Mouse (Mus musculus) hindbrain, embryonic 11.5 days (tissue): ENCODE data around the gene Tgfbr1. TPM values are rescaled to one million over a fixed set of nuclear protein-coding genes. Genes with fewer than 3 reads are reported as not detected.

ENCODE experiments used
- ATAC-seq: fragments of 200-750 bp; cut with Nextera tagmentation; 2 replicates; pipeline ENCODE4 v1.8.0; 2017; ENCODE audit warnings: mild to moderate bottlenecking, moderate TSS enrichment, moderate library complexity; ENCODE audit not compliant: low FRiP score
- DNase-seq: peaks from one replicate; pipeline ENCODE4 v3.0.0-alpha.2; 2015; ENCODE audit warnings: low spot score
- H3K27ac ChIP-seq: fragments of 300-500 bp; sonication (generic); 2 replicates; pipeline ENCODE4 v1.5.1; 2014; ENCODE audit warnings: mild to moderate bottlenecking, low read depth, low read length
- H3K27me3 ChIP-seq: fragments of 300-500 bp; sonication (generic); 2 replicates; pipeline ENCODE4 v1.6.1; 2014; ENCODE audit warnings: mild to moderate bottlenecking, low read length, moderate library complexity, mixed read lengths; ENCODE audit not compliant: control insufficient read depth, insufficient read depth
- H3K36me3 ChIP-seq: fragments of 300-500 bp; sonication (generic); 2 replicates; pipeline ENCODE4 v1.6.1; 2014; ENCODE audit warnings: mild to moderate bottlenecking, low read length, moderate library complexity, mixed read lengths; ENCODE audit not compliant: control insufficient read depth, insufficient read depth
- H3K4me1 ChIP-seq: fragments of 300-500 bp; sonication (generic); replicated peaks from 2 replicates; pipeline ENCODE4 v1.6.1; 2014; ENCODE audit warnings: low read length, mixed read lengths; ENCODE audit not compliant: control insufficient read depth, insufficient read depth
- H3K4me2 ChIP-seq: fragments of 300-500 bp; sonication (generic); replicated peaks from 2 replicates; pipeline ENCODE4 v1.6.1; 2014; ENCODE audit warnings: mild to moderate bottlenecking, low read depth, low read length
- H3K4me3 ChIP-seq: fragments of 300-500 bp; sonication (generic); 2 replicates; pipeline ENCODE4 v1.5.1; 2014; ENCODE audit warnings: low read depth, low read length
- H3K9ac ChIP-seq: fragments of 300-500 bp; sonication (generic); 2 replicates; pipeline ENCODE4 v1.6.1; 2014; ENCODE audit warnings: low read depth, low read length
- H3K9me3 ChIP-seq: fragments of 300-500 bp; sonication (generic); 2 replicates; pipeline ENCODE4 v1.6.1; 2016; ENCODE audit warnings: low read length; ENCODE audit not compliant: control insufficient read depth
- WGBS: fragments of 180-500 bp; shearing (Covaris S2); extraction: QIAGEN DNeasy Blood & Tissue Kit; methylation state at CpG from one replicate; pipeline ENCODE4 v1.1.7; 2014; 5-methylcytosine and 5-hydroxymethylcytosine counted together
- polyA plus RNA-seq: library from polyadenylated mRNA; unstranded; fragments of >200 nt; fragmentation: Nextera tagmentation; extraction: Ambion mirVana; gene quantifications from 2 replicates; pipeline ENCODE4 v1.2.1, GENCODE M21; 2014

The Tgfbr1 gene
- polyA plus RNA-seq, 1 experiment from 2014 or later, result 90.1 TPM

DNA sequence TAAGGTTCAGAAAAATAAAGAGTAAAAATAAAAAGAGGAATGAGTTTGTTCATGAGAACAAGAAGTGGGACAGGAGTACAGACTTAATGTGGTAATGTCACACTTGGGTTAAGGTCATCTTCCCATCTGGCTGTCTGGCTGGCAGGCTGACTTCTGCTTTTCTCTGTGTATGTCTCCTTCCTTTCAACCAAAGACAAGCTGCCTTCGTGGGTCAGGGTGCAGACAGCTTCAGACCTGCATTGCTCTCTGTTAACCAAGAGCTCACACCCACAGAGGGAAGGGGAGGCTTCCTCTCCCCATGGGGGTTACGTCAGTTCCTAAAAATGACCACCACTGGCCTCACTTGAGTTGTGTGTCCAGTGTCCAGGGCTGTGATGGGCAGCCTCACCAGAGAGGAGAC, 37.6 kb upstream of the Tgfbr1 start:
- H3K4me1 ChIP-seq, result no peaks in the 10 kb centered on the region
- no peak overlapping the region for H3K4me2 ChIP-seq
- no peaks in the 10 kb centered on the region for H3K9me3 ChIP-seq
- no peaks in the 10 kb centered on the region for H3K36me3 ChIP-seq
- ATAC-seq (no peak), DNase-seq (no peak)
- H3K9ac ChIP-seq, result no peak overlapping the region
- 75% methylated on average over 2 of the region's 2 CpGs for WGBS
- H3K27ac ChIP-seq, result no peak overlapping the region
- no peaks in the 10 kb centered on the region for H3K27me3 ChIP-seq
- H3K4me3 ChIP-seq, result no peak overlapping the region

DNA sequence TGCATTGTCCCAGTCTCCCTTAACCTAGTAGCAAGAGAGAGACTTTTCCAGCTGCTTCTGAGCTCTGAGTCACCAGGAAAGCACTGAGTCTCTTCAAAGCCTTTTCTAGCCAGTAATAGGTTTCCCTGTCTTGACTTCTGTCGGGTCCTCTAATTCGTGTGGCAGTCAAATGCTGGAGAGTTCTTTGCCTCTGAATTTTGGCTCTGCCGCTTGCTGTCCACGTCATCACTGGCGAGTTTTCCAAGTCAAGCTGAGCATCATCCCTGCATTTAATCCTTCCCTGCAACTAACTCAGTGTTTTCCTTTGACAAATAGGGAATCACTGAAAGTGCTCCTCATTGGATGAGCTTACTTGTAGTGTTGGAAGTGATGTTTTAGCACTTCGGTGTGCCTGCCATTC, 36.6 kb upstream of the Tgfbr1 start:
- WGBS, result 79% methylated on average over 6 of the region's 6 CpGs
- no peak overlapping the region for H3K4me2 ChIP-seq
- ATAC-seq (no peak), DNase-seq (no peak)
- no peaks in the 10 kb centered on the region for H3K36me3 ChIP-seq
- H3K9ac ChIP-seq, result no peak overlapping the region
- H3K9me3 ChIP-seq, result no peaks in the 10 kb centered on the region
- H3K27me3 ChIP-seq, result no peaks in the 10 kb centered on the region
- H3K4me1 ChIP-seq, result no peaks in the 10 kb centered on the region
- H3K27ac ChIP-seq, result no peak overlapping the region
- no peak overlapping the region for H3K4me3 ChIP-seq

DNA sequence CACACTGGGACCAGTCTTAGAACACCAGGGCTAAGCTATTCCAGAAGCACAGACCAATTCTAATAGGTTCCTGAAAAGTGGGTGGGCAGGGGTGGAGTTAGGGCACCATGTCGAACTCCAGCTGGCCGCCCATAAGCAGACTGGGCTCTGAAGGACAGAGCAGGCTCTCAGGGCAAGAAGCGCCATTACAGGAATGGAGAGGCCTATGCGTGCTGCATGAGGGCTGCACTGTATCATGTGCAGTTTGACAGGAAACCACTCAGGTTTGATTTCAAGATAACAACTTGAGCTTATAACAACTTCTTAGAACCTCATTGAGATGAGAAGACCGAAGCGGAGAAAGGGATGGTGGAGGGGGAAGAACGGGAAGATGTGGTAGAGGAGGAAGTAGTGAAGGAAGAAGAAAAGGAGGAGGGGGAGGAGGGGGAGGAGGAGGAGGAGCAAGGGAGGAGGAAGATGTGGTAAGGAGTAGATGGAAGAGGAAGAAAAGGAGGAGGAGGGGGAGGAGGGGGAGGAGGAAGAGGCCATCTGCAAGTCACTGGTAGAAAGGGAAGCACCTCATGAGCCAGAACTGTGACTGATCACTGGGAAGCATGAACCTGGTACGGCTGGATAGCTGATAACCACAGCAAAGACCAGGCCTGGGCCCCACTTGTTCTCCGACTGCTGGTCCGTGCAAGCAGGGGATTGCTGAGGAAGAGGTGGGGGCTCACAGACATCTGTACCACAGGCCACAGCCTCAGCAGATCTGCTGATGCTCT, 33.3 kb upstream of the Tgfbr1 start:
- no peaks in the 10 kb centered on the region for H3K36me3 ChIP-seq
- H3K4me3 ChIP-seq, result no peak overlapping the region
- no peaks in the 10 kb centered on the region for H3K9me3 ChIP-seq
- ATAC-seq (no peak), DNase-seq (no peak)
- no peaks in the 10 kb centered on the region for H3K27me3 ChIP-seq
- no peak overlapping the region for H3K4me2 ChIP-seq
- no peaks in the 10 kb centered on the region for H3K4me1 ChIP-seq
- no peak overlapping the region for H3K27ac ChIP-seq
- H3K9ac ChIP-seq, result no peak overlapping the region
- WGBS, result 87% methylated on average over 10 of the region's 10 CpGs

DNA sequence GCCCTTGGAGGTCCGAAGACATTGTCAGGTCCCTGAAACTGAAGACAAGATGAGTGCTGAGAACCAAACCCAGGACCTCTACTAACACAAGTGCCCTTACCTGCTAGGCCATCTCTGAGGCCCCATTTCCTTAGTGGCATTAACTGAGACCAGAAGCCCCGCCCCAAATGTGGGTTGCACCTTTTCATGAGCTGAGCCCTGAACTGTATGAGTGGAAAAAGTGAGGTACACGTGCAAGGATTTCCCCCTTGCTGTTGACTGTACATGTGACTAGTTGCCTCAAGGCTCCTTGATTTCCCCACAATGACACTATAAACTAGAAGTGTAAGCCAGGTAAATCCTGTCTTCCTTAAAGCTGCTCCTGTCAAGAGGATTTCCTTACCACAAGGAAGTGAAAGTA, 30.7 kb upstream of the Tgfbr1 start:
- Histone ChIP-seq H3K4me2 (no peak overlapping the region), H3K36me3 (no peaks in the 10 kb centered on the region), H3K27me3 (no peaks in the 10 kb centered on the region), H3K9ac (no peak overlapping the region), H3K27ac (no peak overlapping the region), H3K9me3 (no peaks in the 10 kb centered on the region), H3K4me3 (no peak overlapping the region), H3K4me1 (no peaks in the 10 kb centered on the region)
- 88% methylated on average over 3 of the region's 3 CpGs for WGBS
- no peak for DNase-seq
- ATAC-seq, result no peak

DNA sequence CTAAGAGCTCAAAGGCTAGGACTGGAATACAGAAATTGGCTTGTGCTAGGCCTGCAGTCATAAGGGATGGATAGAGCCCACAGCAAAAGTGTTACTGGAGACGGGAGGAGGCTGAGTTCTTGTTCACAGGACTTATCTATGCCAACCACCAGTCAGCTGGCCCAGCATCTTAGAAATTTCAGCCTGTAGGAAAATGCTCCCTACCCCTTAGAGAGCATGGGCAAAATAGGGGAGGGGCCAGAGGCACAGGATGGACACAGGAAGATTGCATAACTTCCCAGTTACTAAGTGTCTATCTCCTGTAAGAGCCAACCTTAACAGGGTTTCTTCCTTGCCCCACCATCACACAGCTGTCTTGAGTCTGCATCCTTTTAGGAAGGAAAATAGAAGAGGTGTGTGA, 28.8 kb upstream of the Tgfbr1 start:
- Histone ChIP-seq H3K9me3 (no peaks in the 10 kb centered on the region), H3K4me1 (no peaks in the 10 kb centered on the region), H3K4me3 (no peak overlapping the region), H3K36me3 (no peaks in the 10 kb centered on the region), H3K4me2 (no peak overlapping the region), H3K9ac (no peak overlapping the region), H3K27me3 (no peaks in the 10 kb centered on the region), H3K27ac (no peak overlapping the region)
- ATAC-seq (no peak), DNase-seq (no peak)
- 63% methylated on average over 1 of the region's 1 CpGs for WGBS

DNA sequence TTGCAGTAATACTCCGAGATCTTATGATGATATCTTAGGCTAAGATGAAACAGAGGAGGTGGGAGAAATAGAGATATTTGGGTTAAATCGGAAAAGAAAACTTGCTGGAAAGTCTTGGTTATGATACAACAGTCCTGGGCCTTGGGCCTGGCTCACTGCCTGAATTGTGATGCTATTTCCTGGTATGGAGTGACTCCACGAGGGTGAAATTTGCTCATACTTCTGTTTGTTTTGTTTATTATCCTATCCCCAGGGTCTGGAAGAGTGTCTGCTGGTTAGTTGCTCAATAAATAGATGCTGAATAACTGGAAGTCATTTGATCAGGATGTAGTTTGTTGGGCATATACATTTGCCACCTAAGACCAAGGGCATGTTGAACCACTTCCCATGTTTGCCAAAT, 25.2 kb upstream of the Tgfbr1 start:
- no peaks in the 10 kb centered on the region for H3K4me1 ChIP-seq
- H3K9me3 ChIP-seq, result no peaks in the 10 kb centered on the region
- H3K27ac ChIP-seq, result no peak overlapping the region
- H3K4me2 ChIP-seq, result no peak overlapping the region
- no peaks in the 10 kb centered on the region for H3K27me3 ChIP-seq
- no peak overlapping the region for H3K9ac ChIP-seq
- no peak for ATAC-seq
- 83% methylated on average over 3 of the region's 3 CpGs for WGBS
- DNase-seq, result no peak
- no peak overlapping the region for H3K4me3 ChIP-seq
- no peaks in the 10 kb centered on the region for H3K36me3 ChIP-seq

DNA sequence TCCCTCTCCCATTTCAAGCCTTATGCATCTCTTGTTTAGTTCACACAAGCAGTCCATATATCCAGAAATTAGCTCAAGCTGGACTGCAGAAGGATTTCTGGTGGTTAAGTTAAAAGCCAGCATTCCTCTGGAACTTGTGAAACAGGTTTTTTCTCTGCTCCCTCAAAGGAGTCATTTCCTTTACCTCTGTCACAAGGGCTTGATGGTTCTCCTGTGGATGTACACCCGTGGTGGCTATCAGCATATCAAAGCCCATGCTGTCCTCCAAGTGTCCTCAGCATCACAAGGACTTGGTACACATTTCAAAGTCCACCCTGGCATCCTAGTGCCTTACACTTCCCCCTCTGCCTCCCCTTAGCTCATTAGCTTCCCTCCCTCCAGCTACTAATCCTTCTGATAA, 23.7 kb upstream of the Tgfbr1 start:
- Histone ChIP-seq H3K9me3 (no peaks in the 10 kb centered on the region), H3K27ac (no peak overlapping the region), H3K4me1 (no peaks in the 10 kb centered on the region), H3K36me3 (no peaks in the 10 kb centered on the region), H3K9ac (no peak overlapping the region), H3K4me2 (no peak overlapping the region), H3K4me3 (no peak overlapping the region), H3K27me3 (no peaks in the 10 kb centered on the region)
- ATAC-seq (no peak), DNase-seq (no peak)
- 22% methylated on average over 1 of the region's 1 CpGs for WGBS

DNA sequence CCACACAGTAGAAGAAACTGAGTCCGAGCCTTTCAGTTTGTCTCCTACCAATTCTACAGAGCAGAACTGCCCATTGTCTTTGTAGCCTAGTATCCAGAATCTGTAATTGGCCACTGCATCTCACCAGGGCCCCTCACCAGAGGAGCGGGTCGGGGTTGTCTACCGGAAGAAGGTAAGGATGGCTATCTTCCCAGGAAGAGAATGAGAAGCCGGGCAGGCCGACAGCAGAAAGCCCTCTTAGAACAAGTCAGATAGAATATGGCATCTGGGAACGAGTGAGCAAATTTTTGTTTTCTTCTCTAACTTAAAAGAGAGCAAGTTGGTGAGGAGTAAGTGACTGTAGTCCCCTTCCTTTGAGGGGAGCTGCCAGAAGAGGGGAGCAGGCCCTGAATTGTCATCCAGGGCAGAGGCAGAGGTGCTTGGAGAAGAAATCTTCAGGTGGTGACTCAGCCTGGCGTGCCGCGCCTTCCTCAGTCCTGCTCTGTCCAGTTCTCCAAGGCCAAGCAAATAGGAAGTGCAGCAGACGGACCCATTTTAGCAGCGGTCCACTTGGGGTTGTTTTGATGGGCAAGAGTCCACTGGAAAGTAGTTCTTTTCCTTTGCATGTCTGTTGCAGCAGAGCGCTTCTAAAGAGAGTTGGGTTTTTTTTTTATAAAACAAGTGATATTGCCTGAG, 22.5 kb upstream of the Tgfbr1 start:
- Histone ChIP-seq H3K4me2 (no peak overlapping the region), H3K4me1 (no peaks in the 10 kb centered on the region), H3K9me3 (no peaks in the 10 kb centered on the region), H3K27ac (no peak overlapping the region), H3K9ac (no peak overlapping the region), H3K27me3 (no peaks in the 10 kb centered on the region), H3K36me3 (no peaks in the 10 kb centered on the region), H3K4me3 (no peak overlapping the region)
- 94% methylated on average over 13 of the region's 13 CpGs for WGBS
- no peak for DNase-seq
- no peak for ATAC-seq

DNA sequence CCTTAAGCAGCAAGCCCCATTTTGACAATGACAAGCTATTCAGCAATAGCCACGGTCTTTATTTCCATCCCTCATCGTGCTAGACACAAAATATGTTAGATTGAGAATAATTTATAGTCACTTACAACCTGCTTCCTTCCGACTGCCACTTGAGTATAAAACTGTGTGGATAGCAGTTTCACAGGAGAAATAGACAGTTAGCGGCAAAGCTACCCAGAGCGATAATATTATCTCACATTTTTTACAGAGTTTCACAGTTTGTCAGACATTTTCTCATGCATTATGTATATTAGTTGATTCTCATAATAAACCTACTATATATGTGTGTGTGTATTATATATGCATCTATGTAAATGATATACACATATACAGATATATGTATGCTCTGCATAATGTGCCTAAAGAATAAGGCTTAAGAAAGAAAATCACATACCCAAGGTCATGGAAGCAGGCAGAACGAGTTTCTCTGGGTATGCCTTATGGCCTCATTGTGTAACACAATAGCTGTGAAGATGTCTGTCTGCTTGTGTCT, 20.1 kb upstream of the Tgfbr1 start:
- Histone ChIP-seq H3K27me3 (no peaks in the 10 kb centered on the region), H3K9me3 (no peaks in the 10 kb centered on the region), H3K9ac (no peak overlapping the region), H3K4me1 (no peaks in the 10 kb centered on the region), H3K4me3 (no peak overlapping the region), H3K4me2 (no peak overlapping the region), H3K27ac (no peak overlapping the region), H3K36me3 (no peaks in the 10 kb centered on the region)
- ATAC-seq, result no peak
- WGBS, result 94% methylated on average over 6 of the region's 6 CpGs
- no peak for DNase-seq
